Mouse (Mus musculus) liver, embryonic 14.5 days (tissue): ENCODE results near the gene Crebrf. TPM values are rescaled to one million over a fixed set of nuclear protein-coding genes. Genes with fewer than 3 reads are reported as not detected.

ENCODE experiments used
- ATAC-seq: fragments of 200-750 bp; cut with Nextera tagmentation; 2 replicates; pipeline ENCODE4 v1.8.0; 2017; ENCODE audit warnings: moderate number of reproducible peaks, mild to moderate bottlenecking, moderate library complexity; ENCODE audit not compliant: insufficient read depth
- DNase-seq, 3 experiments: peaks; one replicate each; pipeline ENCODE4 v3.0.0-alpha.2; 2012 to 2013; ENCODE audit warnings: low read depth in 3 of 3, low spot score in 3 of 3
- H3K27ac ChIP-seq: fragments of 300-500 bp; sonication (generic); 2 replicates; pipeline ENCODE4 v1.5.1; 2014; ENCODE audit warnings: moderate library complexity, mild to moderate bottlenecking, control low read depth, inconsistent platforms
- H3K27me3 ChIP-seq: fragments of 300-500 bp; sonication (generic); 2 replicates; pipeline ENCODE4 v1.6.1; 2014; ENCODE audit warnings: mild to moderate bottlenecking, low read length, moderate library complexity; ENCODE audit not compliant: control insufficient read depth, insufficient read depth
- H3K36me3 ChIP-seq: fragments of 300-500 bp; sonication (generic); replicated peaks from 2 replicates; pipeline ENCODE4 v1.6.1; 2014; ENCODE audit warnings: low read depth; ENCODE audit not compliant: control insufficient read depth, insufficient read depth
- H3K4me1 ChIP-seq, 2 experiments: fragments of 200-500 bp in 1 of 2; fragments of 300-500 bp in 1 of 2; sonication (generic) in 1 of 2; replicated peaks; 2 replicates each; pipeline ENCODE4 v1.6.1; 2012 to 2014; ENCODE audit warnings: antibody characterized with exemption in 1 of 2, inconsistent platforms in 1 of 2, low read length in 1 of 2; ENCODE audit not compliant: control insufficient read depth in 2 of 2, insufficient read depth in 2 of 2
- H3K4me2 ChIP-seq: fragments of 300-500 bp; sonication (generic); 2 replicates; pipeline ENCODE4 v1.6.1; 2014; ENCODE audit warnings: low read depth, mild to moderate bottlenecking, control low read depth, moderate library complexity
- H3K4me3 ChIP-seq, 2 experiments: fragments of 200-500 bp in 1 of 2; fragments of 300-500 bp in 1 of 2; sonication (generic) in 1 of 2; 2 replicates each; pipeline ENCODE4 v1.5.1; 2012 to 2014; ENCODE audit warnings: low read depth in 2 of 2, low read length in 2 of 2, mild to moderate bottlenecking in 2 of 2, control low read depth in 1 of 2, inconsistent platforms in 1 of 2, moderate library complexity in 1 of 2; ENCODE audit not compliant: insufficient read depth in 1 of 2
- H3K9ac ChIP-seq: fragments of 300-500 bp; sonication (generic); replicated peaks from 2 replicates; pipeline ENCODE4 v1.6.1; 2014; ENCODE audit warnings: mild to moderate bottlenecking, control low read depth, moderate library complexity
- H3K9me3 ChIP-seq: fragments of 300-500 bp; sonication (generic); 2 replicates; pipeline ENCODE4 v1.6.1; 2016; ENCODE audit warnings: low read length, mixed read lengths; ENCODE audit not compliant: control insufficient read depth
- CTCF ChIP-seq: IDR thresholded peaks from 2 replicates; pipeline ENCODE4 v1.5.1; 2016; ENCODE audit warnings: antibody characterized with exemption, low read depth, control low read depth
- EP300 ChIP-seq: IDR thresholded peaks from 2 replicates; pipeline ENCODE4 v1.6.1; 2016; ENCODE audit warnings: antibody characterized with exemption, low read depth
- WGBS: fragments of 180-500 bp; shearing (Covaris S2); extraction: QIAGEN DNeasy Blood & Tissue Kit; methylation state at CpG from one replicate; pipeline ENCODE4 v1.1.7; 2014; ENCODE audit not compliant: insufficient replicate concordance; 5-methylcytosine and 5-hydroxymethylcytosine counted together
- polyA plus RNA-seq, 2 experiments: library from polyadenylated mRNA; depleted of rRNA in 1 of 2; stranded (reverse) in 1 of 2; unstranded in 1 of 2; fragments of >200 nt; fragmentation: Nextera tagmentation in 1 of 2; extraction: Ambion mirVana in 1 of 2; gene quantifications; 2 replicates each; pipeline versions ENCODE4 v1.2.1 to v1.2.3; 2012 to 2014

Crebrf gene
- polyA plus RNA-seq, 2 experiments: 1.3 to 2.8 TPM

DNA sequence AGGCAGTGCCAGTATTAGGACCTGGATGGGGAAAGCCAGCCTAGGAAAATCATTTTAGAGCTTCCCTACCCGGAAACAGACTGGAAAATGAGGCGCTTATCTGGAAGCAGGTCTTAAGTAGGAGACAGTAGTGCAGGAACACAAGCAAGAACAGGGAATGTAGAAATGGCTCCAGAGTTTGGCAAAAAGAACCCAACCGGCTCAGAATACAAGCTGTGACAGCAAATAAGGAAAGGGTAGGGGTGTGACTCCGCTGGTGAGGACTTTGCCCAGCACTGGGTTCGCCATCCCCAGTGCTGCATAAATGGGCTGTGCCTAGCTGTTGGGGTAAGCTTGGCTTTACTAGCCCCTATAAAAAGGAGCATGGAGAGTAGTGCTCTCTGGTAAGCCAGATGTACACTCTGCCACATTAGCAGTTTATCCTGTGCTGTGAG lies 66.2 kb downstream of the Crebrf start:
- DNase-seq (no peak), ATAC-seq (peak; percentile 58; the same call in 1 of the 2 replicates)
- Histone ChIP-seq H3K36me3 (peaks cover 4% of the 10 kb centered on the region; the same call in 1 of the 2 replicates), H3K27ac (peak overlapping the region; percentile 71), H3K4me3 (peak overlapping the region; percentile 72 to 96), H3K4me1 (peaks cover 14 to 24% of the 10 kb centered on the region in 2 experiments), H3K4me2 (peak overlapping the region; percentile 81), H3K9ac (peak overlapping the region; percentile 72), H3K9me3 (no peaks in the 10 kb centered on the region), H3K27me3 (no peaks in the 10 kb centered on the region)
- 17% methylated on average over 5 of the region's 5 CpGs for WGBS
- TF ChIP-seq EP300: no peak
- TF ChIP-seq CTCF: no peak

DNA sequence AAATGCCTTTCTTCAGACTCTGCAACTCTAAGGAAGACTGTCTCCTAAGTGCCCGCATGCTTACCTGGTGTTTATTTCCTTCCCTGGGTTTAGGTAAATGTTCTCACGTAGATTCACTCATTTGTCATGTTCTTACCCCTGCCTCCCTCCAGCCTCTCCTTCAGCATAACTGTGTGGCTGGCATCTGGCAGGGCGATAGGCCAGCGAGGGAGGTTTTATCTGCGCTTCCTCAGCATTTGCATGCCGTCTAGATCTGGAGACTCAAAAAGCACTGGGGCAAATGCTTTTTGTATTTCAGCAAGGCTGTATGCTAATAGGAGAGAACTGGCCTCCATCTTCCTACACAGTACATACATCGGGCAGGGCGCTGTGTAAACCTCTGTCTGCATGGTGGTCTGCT lies 69.1 kb downstream of the Crebrf start:
- H3K4me1 ChIP-seq: peaks cover 13 to 22% of the 10 kb centered on the region in 2 experiments
- H3K4me3 ChIP-seq: no peak overlapping the region
- ATAC-seq (no peak), DNase-seq (no peak)
- peak overlapping the region; percentile 50 for H3K27ac ChIP-seq
- WGBS: 61% methylated on average over 8 of the region's 8 CpGs
- H3K36me3 ChIP-seq: peaks cover 4% of the 10 kb centered on the region; the same call in 1 of the 2 replicates
- TF ChIP-seq EP300 (peak; percentile 63), CTCF (no peak)
- H3K4me2 ChIP-seq: peak overlapping the region; percentile 24; the same call in 1 of the 2 replicates
- no peaks in the 10 kb centered on the region for H3K9me3 ChIP-seq
- no peaks in the 10 kb centered on the region for H3K27me3 ChIP-seq
- no peak overlapping the region for H3K9ac ChIP-seq

DNA sequence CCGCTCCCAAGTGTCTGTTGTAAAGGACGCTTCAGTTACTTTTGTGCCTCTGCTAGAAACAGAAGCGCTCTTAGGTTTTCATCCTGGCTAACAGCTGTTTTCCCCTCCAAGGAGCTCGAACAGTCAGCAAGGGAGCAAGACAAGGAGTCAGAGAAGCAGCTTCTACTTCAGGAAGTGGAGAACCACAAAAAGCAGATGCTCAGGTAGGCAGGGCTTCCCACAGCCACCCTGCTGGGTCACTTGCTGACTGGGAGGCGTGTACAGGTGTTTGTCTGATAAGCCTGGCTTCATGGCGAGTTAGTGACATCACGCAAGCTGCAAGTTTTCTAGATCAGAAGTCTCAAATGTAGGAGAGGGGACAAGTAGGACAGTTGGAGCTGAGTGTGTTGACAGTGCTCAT lies 71.1 kb downstream of the Crebrf start:
- Histone ChIP-seq H3K9me3 (no peaks in the 10 kb centered on the region), H3K27ac (no peak overlapping the region), H3K4me1 (peaks cover 5 to 15% of the 10 kb centered on the region in 2 experiments), H3K4me2 (no peak overlapping the region), H3K4me3 (no peak overlapping the region), H3K9ac (no peak overlapping the region), H3K27me3 (no peaks in the 10 kb centered on the region), H3K36me3 (peaks cover 11% of the 10 kb centered on the region)
- 62% methylated on average over 7 of the region's 7 CpGs for WGBS
- ATAC-seq: no peak
- no peak for DNase-seq
- TF ChIP-seq EP300: no peak
- TF ChIP-seq CTCF: no peak

GRCm38 (mm10) chr17:26788986-26789385 lies 73.5 kb downstream of the Crebrf start:
- WGBS: 87% methylated on average over 8 of the region's 8 CpGs
- DNase-seq (no peak), ATAC-seq (no peak)
- Histone ChIP-seq H3K36me3 (peaks cover 11% of the 10 kb centered on the region), H3K27ac (no peak overlapping the region), H3K4me1 (peaks cover 0 to 5% of the 10 kb centered on the region in 2 experiments; a peak in 2 of 4 replicates), H3K27me3 (no peaks in the 10 kb centered on the region), H3K4me2 (no peak overlapping the region), H3K9ac (no peak overlapping the region), H3K9me3 (no peaks in the 10 kb centered on the region), H3K4me3 (no peak overlapping the region)
- TF ChIP-seq CTCF: no peak
- TF ChIP-seq EP300: no peak

GRCm38 (mm10) chr17:26789460-26790268 lies 74.2 kb downstream of the Crebrf start:
- Histone ChIP-seq H3K36me3 (peaks cover 11% of the 10 kb centered on the region), H3K9ac (no peak overlapping the region), H3K9me3 (no peaks in the 10 kb centered on the region), H3K27me3 (no peaks in the 10 kb centered on the region), H3K4me2 (no peak overlapping the region), H3K27ac (no peak overlapping the region), H3K4me1 (peaks cover 0 to 2% of the 10 kb centered on the region in 2 experiments; a peak in 2 of 4 replicates), H3K4me3 (no peak overlapping the region)
- TF ChIP-seq EP300 (no peak), CTCF (no peak)
- ATAC-seq: no peak
- DNase-seq: no peak
- 79% methylated on average over 8 of the region's 8 CpGs for whole genome bisulfite sequencing
